Mouse (Mus musculus) myocyte (in vitro differentiated cells): ENCODE data around the gene Iqgap2. TPM values are rescaled to one million over a fixed set of nuclear protein-coding genes. Genes with fewer than 3 reads are reported as not detected.
A peak's percentile ranks its signal among the peaks of the same experiment; 100 is the strongest.

Experiments
- H3K27me3 ChIP-seq: one replicate; pipeline ENCODE4 v1.6.1; 2011; ENCODE audit not compliant: control insufficient read depth, insufficient read depth, insufficient read length
- H3K36me3 ChIP-seq: one replicate; pipeline ENCODE4 v1.6.1; 2011; ENCODE audit not compliant: control insufficient read depth, insufficient read depth
- H3K4me2 ChIP-seq: one replicate; pipeline ENCODE4 v1.6.1; 2011; ENCODE audit warnings: low read depth, control low read depth
- H3K4me3 ChIP-seq: one replicate; pipeline ENCODE4 v1.5.1; 2011; ENCODE audit warnings: mild to moderate bottlenecking, control low read depth, moderate library complexity
- H3K79me2 ChIP-seq: one replicate; pipeline ENCODE4 v1.6.1; 2011; ENCODE audit not compliant: control insufficient read depth, insufficient read depth
- H3ac ChIP-seq: one replicate; pipeline ENCODE4 v1.6.1; 2011; ENCODE audit not compliant: control insufficient read depth, insufficient read length
- CEBPB ChIP-seq: IDR thresholded peaks from 2 replicates; pipeline ENCODE4 v1.6.1; 2011; ENCODE audit warnings: mild to moderate bottlenecking, moderate library complexity; ENCODE audit not compliant: poor library complexity, insufficient read depth, severe bottlenecking
- E2F4 ChIP-seq: IDR thresholded peaks from one replicate; pipeline ENCODE4 v1.6.1; 2011; ENCODE audit warnings: mild to moderate bottlenecking, control low read depth, moderate library complexity; ENCODE audit not compliant: insufficient read depth
- MAX ChIP-seq: IDR thresholded peaks from one replicate; pipeline ENCODE4 v1.6.1; 2011; ENCODE audit warnings: low read depth, mild to moderate bottlenecking, control low read depth
- MYOD1 ChIP-seq, 3 experiments: IDR thresholded peaks; one replicate each; pipeline ENCODE4 v1.6.1; 2011; ENCODE audit warnings: control low read depth in 2 of 3, low read depth in 2 of 3, mild to moderate bottlenecking in 2 of 3, moderate library complexity in 1 of 3; ENCODE audit not compliant: insufficient read length in 2 of 3, control insufficient read depth in 1 of 3
- MYOG ChIP-seq, 3 experiments: IDR thresholded peaks; one replicate each; pipeline ENCODE4 v1.6.1; 2011; ENCODE audit warnings: control low read depth in 2 of 3, low read depth in 2 of 3, mild to moderate bottlenecking in 2 of 3; ENCODE audit not compliant: insufficient read length in 2 of 3, control insufficient read depth in 1 of 3, insufficient read depth in 1 of 3
- POLR2A ChIP-seq: IDR thresholded peaks from one replicate; pipeline ENCODE4 v1.6.1; 2011; ENCODE audit warnings: low read depth, mild to moderate bottlenecking, control low read depth, moderate library complexity; ENCODE audit not compliant: insufficient read length
- POLR2AphosphoS2 ChIP-seq: IDR thresholded peaks from one replicate; pipeline ENCODE4 v1.6.1; 2011; ENCODE audit warnings: low read depth, control low read depth; ENCODE audit not compliant: insufficient read length
- REST ChIP-seq: IDR thresholded peaks from one replicate; pipeline ENCODE4 v1.6.1; 2011; ENCODE audit warnings: mild to moderate bottlenecking, control low read depth, moderate library complexity; ENCODE audit not compliant: insufficient read depth, insufficient read length
- SRF ChIP-seq: IDR thresholded peaks from one replicate; pipeline ENCODE4 v1.6.1; 2011; ENCODE audit warnings: low read depth; ENCODE audit not compliant: control insufficient read depth, insufficient read length
- TCF12 ChIP-seq: IDR thresholded peaks from one replicate; pipeline ENCODE4 v1.6.1; 2011; ENCODE audit warnings: mild to moderate bottlenecking, control low read depth; ENCODE audit not compliant: poor library complexity, insufficient read depth, severe bottlenecking
- TCF3 ChIP-seq: IDR thresholded peaks from one replicate; pipeline ENCODE4 v1.6.1; 2011; ENCODE audit warnings: low read depth, control low read depth; ENCODE audit not compliant: insufficient read length
- USF1 ChIP-seq: IDR thresholded peaks from one replicate; pipeline ENCODE4 v1.6.1; 2011; ENCODE audit warnings: low read depth, mild to moderate bottlenecking, control low read depth, moderate library complexity
- polyA plus RNA-seq: library from polyadenylated mRNA; unstranded; fragments of >200 nt; fragmentation: generic; extraction: Trizol; gene quantifications from one replicate; pipeline ENCODE4 v1.2.1, GENCODE M21; 2012; ENCODE audit warnings: missing spikeins

The Iqgap2 gene
- polyA plus RNA-seq, 1 experiment = 0.02 TPM

GRCm38 (mm10) chr13:95703376-95703775 is 188.3 kb downstream of the Iqgap2 start:
- Histone ChIP-seq H3K36me3 (no peaks in the 10 kb centered on the region), H3K79me2 (no peaks in the 10 kb centered on the region), H3K4me2 (no peak overlapping the region), H3ac (no peak overlapping the region), H3K27me3 (no peaks in the 10 kb centered on the region), H3K4me3 (no peak overlapping the region)
- TF ChIP-seq TCF3 = no peak
- TF ChIP-seq MYOD1 (IDR thresholded peaks at IDR 0.05; ENCODE audit: control insufficient read depth in 1 of 3, insufficient read length in 2 of 3, low read depth in 2 of 3) = no peak
- TF ChIP-seq MYOG (IDR thresholded peaks at IDR 0.05; ENCODE audit: control insufficient read depth in 1 of 3, insufficient read depth in 1 of 3, insufficient read length in 2 of 3, low read depth in 2 of 3) = no peak
- no peak for TF ChIP-seq USF1
- no peak for TF ChIP-seq POLR2AphosphoS2
- TF ChIP-seq REST = no peak
- no peak for TF ChIP-seq CEBPB
- no peak for TF ChIP-seq E2F4
- no peak for TF ChIP-seq POLR2A
- TF ChIP-seq MAX = no peak

GRCm38 (mm10) chr13:95697874-95698273 is 193.8 kb downstream of the Iqgap2 start:
- Histone ChIP-seq H3ac (no peak overlapping the region), H3K79me2 (no peaks in the 10 kb centered on the region), H3K4me3 (no peak overlapping the region), H3K27me3 (no peaks in the 10 kb centered on the region), H3K4me2 (peak overlapping the region; percentile 59), H3K36me3 (no peaks in the 10 kb centered on the region)
- TF ChIP-seq TCF3 = no peak
- TF ChIP-seq CEBPB = no peak
- TF ChIP-seq POLR2AphosphoS2 = no peak
- no peak for TF ChIP-seq E2F4
- TF ChIP-seq USF1 = no peak
- TF ChIP-seq REST = no peak
- TF ChIP-seq SRF = no peak
- no peak for TF ChIP-seq MAX

- no peak within 1 kb of the TSS for H3K4me3 ChIP-seq
- H3ac ChIP-seq = no peak within 1 kb of the TSS
- no peaks in the 10 kb centered on the region for H3K36me3 ChIP-seq
- H3K4me2 ChIP-seq = peak within 1 kb of the TSS; percentile 59
- H3K79me2 ChIP-seq = no peaks in the 10 kb centered on the region
- TF ChIP-seq E2F4 (no peak), MYOD1 (IDR thresholded peaks at IDR 0.05; ENCODE audit: control insufficient read depth in 1 of 3, insufficient read length in 2 of 3, low read depth in 2 of 3) (peak in 1 of 3 experiments; percentile 23)
- H3K27me3 ChIP-seq = no peaks in the 10 kb centered on the region
Measured at GRCm38 (mm10) chr13:95696654-95697163, 195.0 kb downstream of the Iqgap2 start, which contains the start of gene F2rl2. Gene F2rl2 (plus strand): TSS chr13:95696853.

- H3K27me3 ChIP-seq = no peaks in the 10 kb centered on the region
- no peak overlapping the region for H3K4me3 ChIP-seq
- no peaks in the 10 kb centered on the region for H3K36me3 ChIP-seq
- TF ChIP-seq USF1 (no peak), MYOG (IDR thresholded peaks at IDR 0.05; ENCODE audit: control insufficient read depth in 1 of 3, insufficient read depth in 1 of 3, insufficient read length in 2 of 3, low read depth in 2 of 3) (no peak), SRF (no peak), POLR2A (no peak)
- H3K79me2 ChIP-seq = no peaks in the 10 kb centered on the region
- H3ac ChIP-seq = no peak overlapping the region
- peak overlapping the region; percentile 59 for H3K4me2 ChIP-seq
Measured at GRCm38 (mm10) chr13:95696120-95696653, 195.5 kb downstream of the Iqgap2 start.

- no peaks in the 10 kb centered on the region for H3K27me3 ChIP-seq
- TF ChIP-seq SRF (no peak), MYOG (IDR thresholded peaks at IDR 0.05; ENCODE audit: control insufficient read depth in 1 of 3, insufficient read depth in 1 of 3, insufficient read length in 2 of 3, low read depth in 2 of 3) (no peak), POLR2AphosphoS2 (no peak), TCF3 (no peak), POLR2A (no peak), MAX (no peak), E2F4 (no peak), CEBPB (no peak), REST (no peak), USF1 (no peak), TCF12 (no peak)
- no peak overlapping the region for H3K4me3 ChIP-seq
- no peak overlapping the region for H3K4me2 ChIP-seq
- H3K36me3 ChIP-seq = no peaks in the 10 kb centered on the region
- H3K79me2 ChIP-seq = no peaks in the 10 kb centered on the region
- no peak overlapping the region for H3ac ChIP-seq
Measured at GRCm38 (mm10) chr13:95692201-95692600, 199.5 kb downstream of the Iqgap2 start.
